Mouse (Mus musculus): ENCODE data around the gene AC124502.3. TPM values are rescaled to one million over a fixed set of nuclear protein-coding genes. Genes with fewer than 3 reads are reported as not detected.
A peak's percentile ranks its signal among the peaks of the same experiment; 100 is the strongest.
"Not testable (repeated sequence)": the region's sequence is repeated elsewhere in the genome, so short reads cannot be mapped to it uniquely, and the experiment has no call there.

Gene AC124502.3
- polyA plus RNA-seq, 1 experiment from 2014 or later: 1.1 TPM

DNA sequence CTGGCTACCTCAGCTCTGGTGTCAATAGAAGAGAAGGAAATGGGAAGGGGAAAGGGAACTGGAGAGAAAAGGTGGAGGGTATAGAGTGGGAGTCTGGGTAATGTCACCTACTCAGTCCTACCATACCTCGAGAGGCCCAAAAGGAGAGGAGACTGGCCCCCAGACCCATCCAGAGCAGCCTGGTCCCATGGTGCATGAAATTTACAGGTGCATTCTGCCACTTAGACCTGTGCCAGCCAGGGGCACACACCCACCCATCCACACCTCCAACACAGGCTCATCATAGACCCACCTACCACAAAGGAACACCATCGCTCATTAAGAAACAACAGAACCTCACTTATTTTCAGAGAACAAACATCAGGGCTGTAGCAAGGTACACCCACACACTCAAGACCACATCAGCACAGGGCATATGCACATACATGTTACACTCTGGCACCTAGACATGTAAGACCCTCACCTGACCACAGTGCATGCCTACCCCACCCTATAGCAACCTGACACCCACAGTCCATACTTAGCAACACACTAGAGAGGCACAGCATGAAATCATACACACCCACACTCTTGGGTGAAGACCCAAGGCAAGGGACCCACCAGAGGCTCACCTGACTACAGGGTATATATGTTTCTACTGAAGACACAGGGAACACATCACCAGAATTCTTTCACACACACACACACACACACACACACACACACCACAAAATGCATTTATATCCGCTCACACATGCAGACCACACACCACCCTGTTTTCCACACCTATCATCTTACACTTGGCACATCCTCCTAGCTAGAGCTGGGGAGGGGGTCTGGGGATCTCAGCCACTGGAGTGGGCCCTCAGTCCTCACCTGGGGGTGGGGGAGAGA lies 45.5 kb downstream of the AC124502.3 start:
- H3K27ac ChIP-seq (ENCODE audit: low read length): no peak overlapping the region
- TF ChIP-seq EP300 (IDR thresholded peaks at IDR 0.05): no peak
- no peak for TF ChIP-seq CTCF (IDR thresholded peaks at IDR 0.05)
- DNase-seq (ENCODE audit: low spot score) (no peak), ATAC-seq (no peak)
- H3K9ac ChIP-seq (replicated peaks; ENCODE audit: low read depth): no peak overlapping the region
- no peak overlapping the region for H3K4me2 ChIP-seq (replicated peaks; ENCODE audit: low read depth, low read length)
- H3K9me3 ChIP-seq (ENCODE audit: low read length): no peaks in the 10 kb centered on the region
- peaks cover 48% of the 10 kb centered on the region for H3K27me3 ChIP-seq (replicated peaks; ENCODE audit: insufficient read depth, low read length)
- H3K4me3 ChIP-seq (ENCODE audit: low read depth, low read length): peak overlapping the region; percentile 48; the same call in 1 of the 2 replicates
- H3K36me3 ChIP-seq (ENCODE audit: insufficient read depth, low read length): no peaks in the 10 kb centered on the region
- no peaks in the 10 kb centered on the region; the same call in 1 of the 2 replicates for H3K4me1 ChIP-seq (ENCODE audit: insufficient read depth, low read depth, low read length)
- 53% methylated on average over 3 of the region's 3 CpGs for WGBS

DNA sequence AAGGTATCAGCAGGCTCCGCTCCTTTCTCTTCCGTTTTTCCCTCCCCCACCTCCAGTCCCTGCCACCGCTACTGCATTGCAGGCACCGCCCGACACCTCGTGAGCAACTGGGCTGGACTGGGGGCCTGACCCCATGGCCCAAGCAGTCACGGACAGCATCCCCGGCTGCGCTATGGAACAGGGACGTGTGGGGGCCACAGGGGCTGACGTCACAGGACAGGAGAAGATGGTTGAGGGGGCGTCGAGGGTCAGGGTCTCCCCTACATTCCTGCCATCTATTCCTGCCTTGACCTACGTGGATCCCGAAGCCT lies 46.1 kb downstream of the AC124502.3 start:
- Histone ChIP-seq H3K9ac (replicated peaks; ENCODE audit: low read depth) (no peak overlapping the region), H3K27me3 (replicated peaks; ENCODE audit: insufficient read depth, low read length) (peaks cover 48% of the 10 kb centered on the region)
- ATAC-seq: no peak

DNA sequence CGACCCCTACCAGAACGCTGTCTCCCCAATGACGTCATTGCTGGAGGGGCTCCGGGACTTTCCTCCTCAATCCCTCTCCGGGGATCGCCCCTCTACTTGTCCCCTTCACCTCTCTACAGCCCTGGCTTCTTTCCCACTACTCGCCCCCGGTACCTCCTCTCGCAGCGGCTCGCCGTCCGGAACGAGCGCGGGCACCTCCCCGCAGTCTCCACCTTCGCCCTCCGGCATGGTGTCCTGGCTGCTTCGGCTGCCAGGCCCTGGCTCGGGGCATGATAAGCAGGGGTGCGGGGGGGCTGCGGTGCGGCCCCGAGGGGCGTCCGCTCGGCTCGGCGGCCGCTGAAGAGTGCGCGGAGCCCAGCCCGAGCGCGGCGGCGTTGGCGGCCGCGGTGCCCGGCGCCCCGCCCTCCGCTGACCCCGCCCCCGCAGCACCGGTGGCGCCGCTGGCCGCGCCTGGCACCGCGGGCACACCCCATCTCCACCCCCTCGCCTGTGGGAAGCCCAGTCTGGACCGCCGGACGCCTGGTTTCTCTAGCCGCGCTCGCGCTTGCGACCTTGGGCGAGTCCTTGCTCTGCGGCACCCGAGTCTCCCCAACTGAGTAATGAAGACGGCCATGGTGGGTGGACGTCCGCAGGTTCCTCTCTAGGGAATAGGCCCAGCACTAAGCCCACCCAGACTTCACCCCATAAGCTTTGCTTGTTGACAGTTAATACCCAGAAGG lies 46.6 kb downstream of the AC124502.3 start, which contains the start of gene Tmem151a:
TSS of gene Tmem151a (minus strand) at position 387 of the 719 bp plus-strand sequence.
- peak within 1 kb of the TSS; percentile 79 for H3K4me2 ChIP-seq (replicated peaks; ENCODE audit: low read depth, low read length)
- 1% methylated on average over 60 of the region's 69 CpGs for WGBS
- no peak within 1 kb of the TSS for H3K9ac ChIP-seq (replicated peaks; ENCODE audit: low read depth)
- no peak within 1 kb of the TSS for H3K27ac ChIP-seq (ENCODE audit: low read length)
- H3K27me3 ChIP-seq (replicated peaks; ENCODE audit: insufficient read depth, low read length): peaks cover 48% of the 10 kb centered on the region
- ATAC-seq: no peak
- no peaks in the 10 kb centered on the region; the same call in 1 of the 2 replicates for H3K4me1 ChIP-seq (ENCODE audit: insufficient read depth, low read depth, low read length)
- peak; percentile 54 for DNase-seq (ENCODE audit: low spot score)
- peaks cover 4% of the 10 kb centered on the region; the same call in 1 of the 2 replicates for H3K36me3 ChIP-seq (ENCODE audit: insufficient read depth, low read length)
- no peaks in the 10 kb centered on the region for H3K9me3 ChIP-seq (ENCODE audit: low read length)
- peak within 1 kb of the TSS; percentile 48 for H3K4me3 ChIP-seq (ENCODE audit: low read depth, low read length)
- no peak for TF ChIP-seq EP300 (IDR thresholded peaks at IDR 0.05)
- TF ChIP-seq CTCF (IDR thresholded peaks at IDR 0.05): no peak

More for the DNA sequence above, 46.1 kb downstream of the AC124502.3 start:
- no peaks in the 10 kb centered on the region; the same call in 1 of the 2 replicates for H3K4me1 ChIP-seq (ENCODE audit: insufficient read depth, low read depth, low read length)
- H3K27ac ChIP-seq (ENCODE audit: low read length): no peak overlapping the region
- peaks cover 2% of the 10 kb centered on the region; the same call in 1 of the 2 replicates for H3K36me3 ChIP-seq (ENCODE audit: insufficient read depth, low read length)
- H3K4me2 ChIP-seq (replicated peaks; ENCODE audit: low read depth, low read length): peak overlapping the region; percentile 79
- no peaks in the 10 kb centered on the region for H3K9me3 ChIP-seq (ENCODE audit: low read length)
- no peak for DNase-seq (ENCODE audit: low spot score)
- TF ChIP-seq EP300 (IDR thresholded peaks at IDR 0.05) (no peak), CTCF (IDR thresholded peaks at IDR 0.05) (no peak)
- WGBS: 4% methylated on average over 12 of the region's 15 CpGs
- peak overlapping the region; percentile 48 for H3K4me3 ChIP-seq (ENCODE audit: low read depth, low read length)

GRCm38 (mm10) chr19:5086533-5086932 lies 47.8 kb downstream of the AC124502.3 start:
- not testable (repeated sequence) for H3K9ac ChIP-seq (replicated peaks; ENCODE audit: low read depth); ATAC-seq; H3K27ac ChIP-seq (ENCODE audit: low read length); H3K9me3 ChIP-seq (ENCODE audit: low read length); H3K4me3 ChIP-seq (ENCODE audit: low read depth, low read length); H3K36me3 ChIP-seq (ENCODE audit: insufficient read depth, low read length); H3K4me1 ChIP-seq (ENCODE audit: insufficient read depth, low read depth, low read length); DNase-seq (ENCODE audit: low spot score); H3K4me2 ChIP-seq (replicated peaks; ENCODE audit: low read depth, low read length)
- WGBS: 53% methylated on average over 4 of the region's 4 CpGs
- TF ChIP-seq CTCF (IDR thresholded peaks at IDR 0.05): peak; percentile 25; the same call in 1 of the 2 replicates
- peaks cover 37% of the 10 kb centered on the region for H3K27me3 ChIP-seq (replicated peaks; ENCODE audit: insufficient read depth, low read length)

DNA sequence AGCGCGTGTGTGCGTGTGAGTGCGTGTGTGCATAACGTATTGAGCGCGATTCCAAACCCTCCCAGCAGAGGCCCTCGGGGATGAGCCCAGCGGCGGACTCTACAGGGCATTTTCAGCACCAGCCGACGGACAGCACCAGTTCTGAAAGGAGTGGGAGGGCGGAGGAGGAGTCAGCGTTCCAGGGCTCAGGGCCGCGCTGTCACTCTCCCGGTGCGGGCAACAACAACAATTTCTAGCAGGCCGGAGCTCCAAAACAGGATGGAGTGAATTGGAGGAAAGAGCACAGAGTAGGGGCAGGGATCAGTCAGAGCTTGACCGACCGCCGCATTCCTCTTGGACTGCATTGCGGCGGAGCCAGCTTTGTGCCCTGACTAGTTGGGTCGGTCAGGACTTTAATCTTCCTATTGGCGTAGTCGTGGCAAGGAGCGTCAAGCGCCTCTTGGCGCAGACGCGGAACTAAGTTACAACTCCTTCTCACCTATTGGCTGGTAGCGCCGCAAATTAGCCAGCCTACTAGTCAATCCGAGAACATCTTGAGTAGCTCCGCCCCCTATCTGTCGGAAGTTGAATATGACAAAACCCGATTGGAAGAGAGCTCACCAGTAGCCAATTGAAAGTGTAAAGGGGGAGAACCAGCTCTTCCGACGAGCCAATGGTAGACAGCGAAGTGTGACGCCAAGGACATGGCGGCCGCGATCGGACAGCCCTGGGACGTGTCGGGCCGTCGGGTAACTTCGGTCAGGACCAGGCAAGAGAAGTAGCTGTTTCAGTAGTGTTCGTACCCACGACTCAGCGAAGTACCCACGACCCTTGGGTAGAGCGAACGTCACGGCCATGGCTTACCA lies 49.4 kb downstream of the AC124502.3 start, which contains the start of gene Yif1a:
TSS of gene Yif1a (plus strand) at position 655 of the 845 bp plus-strand sequence.
- ATAC-seq: peak; percentile 94
- no peaks in the 10 kb centered on the region for H3K9me3 ChIP-seq (ENCODE audit: low read length)
- peaks cover 16% of the 10 kb centered on the region; the same call in 1 of the 2 replicates for H3K36me3 ChIP-seq (ENCODE audit: insufficient read depth, low read length)
- peaks cover 23% of the 10 kb centered on the region for H3K27me3 ChIP-seq (replicated peaks; ENCODE audit: insufficient read depth, low read length)
- peak within 1 kb of the TSS; percentile 73 for H3K4me3 ChIP-seq (ENCODE audit: low read depth, low read length)
- TF ChIP-seq CTCF (IDR thresholded peaks at IDR 0.05) (peak; percentile 85), EP300 (IDR thresholded peaks at IDR 0.05) (no peak)
- DNase-seq (ENCODE audit: low spot score): peak; percentile 100
- H3K9ac ChIP-seq (replicated peaks; ENCODE audit: low read depth): peak within 1 kb of the TSS; percentile 60
- peak within 1 kb of the TSS; percentile 73 for H3K27ac ChIP-seq (ENCODE audit: low read length)
- WGBS: under 1% methylated on average over 58 of the region's 58 CpGs
- no peaks in the 10 kb centered on the region; the same call in 1 of the 2 replicates for H3K4me1 ChIP-seq (ENCODE audit: insufficient read depth, low read depth, low read length)
- peak within 1 kb of the TSS; percentile 93 for H3K4me2 ChIP-seq (replicated peaks; ENCODE audit: low read depth, low read length)
